Mouse (Mus musculus): Measurements from ENCODE around the gene Slc45a1. TPM values are rescaled to one million over a fixed set of nuclear protein-coding genes. Genes with fewer than 3 reads are reported as not detected.

Gene Slc45a1
- polyA plus RNA-seq, 1 experiment = not detected

- no peak for TF ChIP-seq CTCF (IDR thresholded peaks at IDR 0.05; ENCODE audit: control insufficient read depth, insufficient read depth, low read length)
- WGBS = 56% methylated on average over 5 of the region's 5 CpGs
- H3K4me3 ChIP-seq (replicated peaks; ENCODE audit: control insufficient read depth, low read depth, low read length) = no peak overlapping the region
- no peak overlapping the region for H3K27ac ChIP-seq (ENCODE audit: control insufficient read depth, insufficient read depth, low read depth, low read length, poor library complexity)
- H3K4me1 ChIP-seq (ENCODE audit: control insufficient read depth, insufficient read depth, low read length) = peaks cover 6% of the 10 kb centered on the region
Observed at GRCm38 (mm10) chr4:150586275-150586674, 65.7 kb downstream of the Slc45a1 start.

GRCm38 (mm10) chr4:150585800-150586199 is 66.2 kb downstream of the Slc45a1 start:
- TF ChIP-seq CTCF (IDR thresholded peaks at IDR 0.05; ENCODE audit: control insufficient read depth, insufficient read depth, low read length) (no peak), POLR2A (IDR thresholded peaks at IDR 0.05; ENCODE audit: borderline replicate concordance, control insufficient read depth, low read depth, low read length) (no peak)
- Histone ChIP-seq H3K4me3 (replicated peaks; ENCODE audit: control insufficient read depth, low read depth, low read length) (no peak overlapping the region), H3K27ac (ENCODE audit: control insufficient read depth, insufficient read depth, low read depth, low read length, poor library complexity) (no peak overlapping the region), H3K4me1 (ENCODE audit: control insufficient read depth, insufficient read depth, low read length) (peaks cover 6% of the 10 kb centered on the region)
- 63% methylated on average over 2 of the region's 2 CpGs for WGBS

GRCm38 (mm10) chr4:150583777-150584135 is 68.2 kb downstream of the Slc45a1 start:
- Histone ChIP-seq H3K27ac (ENCODE audit: control insufficient read depth, insufficient read depth, low read depth, low read length, poor library complexity) (peak overlapping the region; percentile 13; the same call in 1 of the 2 replicates), H3K4me3 (replicated peaks; ENCODE audit: control insufficient read depth, low read depth, low read length) (no peak overlapping the region), H3K4me1 (ENCODE audit: control insufficient read depth, insufficient read depth, low read length) (peaks cover 6% of the 10 kb centered on the region)
- no peak for TF ChIP-seq CTCF (IDR thresholded peaks at IDR 0.05; ENCODE audit: control insufficient read depth, insufficient read depth, low read length)
- TF ChIP-seq POLR2A (IDR thresholded peaks at IDR 0.05; ENCODE audit: borderline replicate concordance, control insufficient read depth, low read depth, low read length) = no peak
- 41% methylated on average over 3 of the region's 3 CpGs for WGBS

- Histone ChIP-seq H3K4me1 (ENCODE audit: control insufficient read depth, insufficient read depth, low read length) (peaks cover 6% of the 10 kb centered on the region), H3K4me3 (replicated peaks; ENCODE audit: control insufficient read depth, low read depth, low read length) (no peak overlapping the region), H3K27ac (ENCODE audit: control insufficient read depth, insufficient read depth, low read depth, low read length, poor library complexity) (peak overlapping the region; percentile 13; the same call in 1 of the 2 replicates)
- peak; percentile 12; the same call in 1 of the 2 replicates for TF ChIP-seq CTCF (IDR thresholded peaks at IDR 0.05; ENCODE audit: control insufficient read depth, insufficient read depth, low read length)
- no peak for TF ChIP-seq POLR2A (IDR thresholded peaks at IDR 0.05; ENCODE audit: borderline replicate concordance, control insufficient read depth, low read depth, low read length)
- 15% methylated on average over 13 of the region's 13 CpGs for WGBS
Observed at GRCm38 (mm10) chr4:150582966-150583776, 68.8 kb downstream of the Slc45a1 start.

GRCm38 (mm10) chr4:150581931-150582723 is 69.8 kb downstream of the Slc45a1 start:
- 70% methylated on average over 10 of the region's 10 CpGs for WGBS
- no peak overlapping the region for H3K27ac ChIP-seq (ENCODE audit: control insufficient read depth, insufficient read depth, low read depth, low read length, poor library complexity)
- no peak overlapping the region for H3K4me3 ChIP-seq (replicated peaks; ENCODE audit: control insufficient read depth, low read depth, low read length)
- peaks cover 6% of the 10 kb centered on the region for H3K4me1 ChIP-seq (ENCODE audit: control insufficient read depth, insufficient read depth, low read length)
- TF ChIP-seq POLR2A (IDR thresholded peaks at IDR 0.05; ENCODE audit: borderline replicate concordance, control insufficient read depth, low read depth, low read length) (no peak), CTCF (IDR thresholded peaks at IDR 0.05; ENCODE audit: control insufficient read depth, insufficient read depth, low read length) (no peak)

Other genes with a start within 250 kb of the Slc45a1 start
- 7.3 and 14.7 TPM in 2 replicates for gene Errfi1, start 201.7 kb upstream of the Slc45a1 start, polyA plus RNA-seq (2011; ENCODE audit: insufficient read depth, insufficient read length, low replicate concordance, missing spikeins)